Mouse (Mus musculus): ENCODE measurements around the gene Acsbg1.

DNA sequence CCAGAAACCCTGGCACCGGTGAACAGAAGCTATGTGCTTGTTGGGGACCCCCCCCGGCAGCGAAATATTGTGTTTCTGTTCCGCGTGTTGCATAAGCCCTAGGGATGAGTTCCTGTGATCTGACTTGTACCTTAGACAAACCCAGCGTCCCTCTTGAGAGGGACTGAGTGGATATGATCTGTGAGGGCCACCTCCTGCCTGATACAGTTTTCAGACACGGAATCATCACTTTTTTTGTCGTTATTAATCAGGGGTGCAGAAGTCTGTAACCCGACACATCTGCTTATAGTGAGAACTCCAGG lies 38.5 kb upstream of the Acsbg1 start:
- no peak for TF ChIP-seq CTCF (IDR thresholded peaks at IDR 0.05; ENCODE audit: control insufficient read depth, insufficient read depth, low read length)
- TF ChIP-seq POLR2A (IDR thresholded peaks at IDR 0.05; ENCODE audit: borderline replicate concordance, control insufficient read depth, low read depth, low read length), result no peak
